Mouse (Mus musculus) kidney, postnatal 10 days (tissue): ENCODE data around the gene Afg3l1.
"Not testable (repeated sequence)": the region's sequence is repeated elsewhere in the genome, so short reads cannot be mapped to it uniquely, and the experiment has no call there.

Source experiments
- DNase-seq: peaks from one replicate; pipeline ENCODE4 v3.0.0; 2021; ENCODE audit warnings: mixed read lengths

Afg3l1 gene

GRCm38 (mm10) chr8:123518667-123519066 lies 41.0 kb downstream of the Afg3l1 start, which contains the start of gene Gas8:
Gas8 (plus strand) TSS chr8:123518834.
- DNase-seq, result peak; percentile 96

GRCm38 (mm10) chr8:123520048-123520447 lies 42.3 kb downstream of the Afg3l1 start:
- not testable (repeated sequence) for DNase-seq

- DNase-seq, result no peak
Observed at GRCm38 (mm10) chr8:123527720-123528489, 50.2 kb downstream of the Afg3l1 start.

- no peak for DNase-seq
Observed at GRCm38 (mm10) chr8:123536242-123536989, 58.7 kb downstream of the Afg3l1 start.

- DNase-seq, result no peak
Observed at GRCm38 (mm10) chr8:123536990-123537380, 59.3 kb downstream of the Afg3l1 start.

GRCm38 (mm10) chr8:123537641-123538040 lies 59.9 kb downstream of the Afg3l1 start:
- not testable (repeated sequence) for DNase-seq
